Mouse (Mus musculus) cerebellum, postnatal 36 days (tissue): ENCODE data around the gene Sipa1l3.

Source experiments
- DNase-seq, 2 experiments: peaks; one replicate each; pipeline ENCODE4 v3.0.0; 2021 to 2022; ENCODE audit warnings: mixed read lengths in 2 of 2

Gene Sipa1l3

DNA sequence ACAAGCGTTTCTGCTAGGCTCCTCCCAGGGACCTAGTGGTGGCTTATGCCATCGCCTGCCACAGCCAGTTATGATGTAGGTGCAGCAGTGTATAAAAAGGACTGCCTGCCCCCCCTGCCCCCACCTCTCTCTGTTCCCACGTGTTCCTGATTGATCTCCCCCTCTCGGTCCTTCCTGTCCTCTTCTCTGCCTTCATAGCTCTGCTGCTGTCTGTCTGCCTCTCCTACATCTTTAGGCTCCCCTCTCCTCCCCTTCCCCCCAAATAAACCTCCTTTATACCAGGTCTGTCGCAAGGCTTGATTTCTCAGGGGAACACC lies 150.5 kb downstream of the Sipa1l3 start:
- DNase-seq: no peak

DNA sequence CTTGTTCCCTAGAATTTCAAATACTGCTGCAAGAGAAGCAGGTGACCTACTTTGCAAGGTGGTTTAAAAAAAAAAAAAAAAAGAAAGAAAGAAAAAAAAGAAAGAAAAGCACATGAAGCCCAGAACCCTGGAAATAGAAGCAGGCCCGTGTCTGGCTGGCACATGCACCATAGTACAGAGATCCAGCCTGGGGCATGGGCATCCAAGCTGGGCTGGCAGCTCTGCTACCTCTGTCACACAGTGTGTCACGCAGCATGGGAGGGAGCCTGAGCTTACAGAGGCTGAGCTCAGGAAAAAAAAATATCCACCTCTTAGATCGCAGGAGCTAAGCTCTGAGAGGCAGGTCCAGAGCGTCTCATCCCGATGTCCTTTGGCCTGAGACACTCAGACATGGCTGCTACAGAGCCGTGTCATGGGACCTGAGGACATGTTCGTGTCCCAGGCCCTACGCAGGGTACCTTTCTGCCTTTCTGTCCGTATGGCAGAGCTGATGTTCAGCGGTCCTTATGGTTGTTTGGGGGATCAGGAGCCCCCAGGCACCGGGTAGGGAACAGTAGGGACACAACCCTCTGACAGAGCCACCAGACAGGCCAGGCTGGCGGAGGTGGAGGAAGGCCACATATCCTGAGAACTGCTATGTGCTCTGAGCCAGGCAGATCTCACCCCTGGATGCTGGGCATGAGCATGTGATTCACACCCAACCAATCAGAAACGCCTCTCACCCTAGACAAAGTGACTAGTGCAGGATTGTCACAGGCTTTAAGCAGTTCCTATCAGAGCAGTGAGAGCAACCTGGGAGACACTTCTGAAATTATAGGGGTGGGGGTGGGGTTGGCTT lies 151.1 kb downstream of the Sipa1l3 start:
- DNase-seq: peak; percentile 53 to 54

DNA sequence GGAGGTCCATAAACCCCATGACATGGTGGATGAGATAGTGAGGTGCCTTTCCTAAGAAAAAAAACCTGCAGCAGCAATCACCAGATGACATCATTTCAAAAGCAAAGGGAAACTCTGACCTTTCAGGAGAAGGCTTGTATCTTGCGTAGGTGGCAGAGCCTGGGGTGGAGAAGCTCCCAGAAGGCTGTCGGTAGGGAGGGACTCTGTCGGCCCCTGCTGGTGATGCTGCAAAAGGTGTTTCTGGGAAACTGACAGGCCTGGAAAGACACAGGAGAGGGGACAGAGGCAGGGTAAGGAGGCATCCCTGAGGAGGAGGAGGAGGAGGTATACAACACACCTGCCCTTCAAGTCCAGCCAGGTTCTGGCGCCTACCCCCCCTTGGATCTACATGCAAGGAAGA lies 154.4 kb downstream of the Sipa1l3 start:
- peak; percentile 66 to 70 for DNase-seq

DNA sequence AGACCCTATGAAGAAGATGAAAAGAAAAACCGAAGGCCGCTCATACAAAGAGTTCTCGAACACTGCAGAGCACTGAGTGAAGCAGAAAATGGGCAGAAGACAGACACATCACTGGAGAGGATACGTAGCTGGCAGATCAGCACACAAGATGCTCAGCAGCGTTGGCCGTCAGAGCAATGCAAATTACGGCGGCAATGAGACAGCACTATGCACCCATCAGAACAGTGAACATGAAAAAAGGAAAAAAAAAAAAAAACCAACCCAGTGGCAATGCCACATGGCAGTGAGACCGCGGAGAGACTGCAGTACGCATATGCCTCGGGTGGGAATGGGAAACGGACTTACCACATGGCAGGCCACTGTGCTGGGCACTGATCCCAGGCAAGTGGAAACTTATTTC lies 156.9 kb downstream of the Sipa1l3 start:
- DNase-seq: no peak

DNA sequence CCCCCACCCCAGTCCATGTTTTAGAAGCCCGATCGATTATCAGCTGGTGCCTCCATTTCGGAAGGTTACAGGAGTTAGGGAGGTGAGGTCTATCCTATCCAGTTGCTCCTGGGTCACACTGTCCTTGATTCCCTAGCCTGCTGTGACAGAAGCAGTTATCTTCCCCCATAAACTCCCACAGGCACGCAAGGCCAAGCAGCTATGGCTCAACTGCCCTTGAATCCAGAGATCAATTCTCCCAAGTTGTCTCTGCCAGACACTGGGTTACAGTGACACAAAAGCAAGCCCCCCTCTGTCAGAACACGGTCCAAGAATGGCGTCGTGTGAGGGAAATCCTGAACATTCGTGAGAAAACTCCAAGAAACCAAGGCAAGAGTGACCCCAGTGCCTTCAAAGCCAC lies 163.0 kb downstream of the Sipa1l3 start:
- no peak for DNase-seq

DNA sequence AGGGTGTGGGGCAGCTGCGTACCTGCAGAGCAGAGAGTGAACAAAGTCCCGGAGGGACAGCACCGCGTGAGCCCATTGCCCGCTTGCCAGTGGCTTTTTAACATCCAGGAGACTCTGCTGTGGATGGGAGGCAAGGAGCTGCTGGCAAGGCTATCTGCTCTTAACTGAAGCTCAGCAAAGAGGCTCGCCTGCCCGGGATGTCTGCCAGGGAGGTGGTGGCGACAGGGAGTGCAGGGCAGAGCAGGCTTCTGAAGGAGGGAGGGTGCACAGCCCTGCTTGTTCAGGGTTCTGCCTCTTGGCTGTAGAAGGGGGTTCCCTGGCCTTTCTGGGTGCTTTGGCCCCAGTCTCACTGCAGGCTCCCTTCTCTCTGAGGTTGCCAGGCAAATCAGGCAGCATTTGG lies 164.3 kb downstream of the Sipa1l3 start:
- peak; percentile 38 to 55 for DNase-seq

DNA sequence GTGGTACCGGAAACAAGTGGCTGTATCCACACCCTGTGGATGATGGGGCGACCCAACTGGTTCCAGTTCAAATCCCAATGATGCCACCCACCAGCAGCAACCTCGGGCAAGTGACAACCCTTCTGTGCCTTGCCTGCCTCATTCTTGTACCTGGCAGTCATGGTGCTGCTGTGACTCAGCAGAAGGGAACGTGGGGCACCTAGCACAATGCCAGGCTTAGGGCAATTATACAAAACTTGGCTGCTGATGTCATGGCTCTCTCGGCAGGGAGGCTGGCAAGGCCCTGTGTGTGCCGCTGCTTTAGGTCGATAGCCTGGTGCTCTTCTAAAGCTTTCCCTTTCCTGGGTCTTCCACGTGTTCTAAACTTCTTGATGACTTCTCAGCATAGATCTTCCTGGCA lies 166.2 kb downstream of the Sipa1l3 start:
- peak; percentile 58 to 63 for DNase-seq

DNA sequence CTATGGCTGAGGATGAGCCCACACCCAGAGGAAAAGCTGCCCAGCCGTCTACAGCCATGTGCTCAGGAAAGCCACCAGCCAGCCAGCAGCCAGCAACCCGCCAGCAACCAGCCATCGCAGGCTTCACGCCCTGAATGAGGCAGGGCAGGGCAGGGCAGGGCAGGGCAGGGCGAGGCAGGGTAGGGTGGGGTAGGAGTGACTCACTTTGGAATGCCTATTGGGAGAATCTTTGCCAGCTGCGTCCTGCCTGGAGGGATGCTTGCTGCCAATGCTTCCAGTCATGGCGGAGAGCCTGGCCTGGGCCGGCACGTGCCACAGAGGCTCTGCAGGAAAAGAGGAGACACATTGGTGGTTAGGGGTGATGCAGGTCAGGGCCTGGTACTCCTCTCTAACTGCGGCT lies 168.0 kb downstream of the Sipa1l3 start:
- DNase-seq: no peak

DNA sequence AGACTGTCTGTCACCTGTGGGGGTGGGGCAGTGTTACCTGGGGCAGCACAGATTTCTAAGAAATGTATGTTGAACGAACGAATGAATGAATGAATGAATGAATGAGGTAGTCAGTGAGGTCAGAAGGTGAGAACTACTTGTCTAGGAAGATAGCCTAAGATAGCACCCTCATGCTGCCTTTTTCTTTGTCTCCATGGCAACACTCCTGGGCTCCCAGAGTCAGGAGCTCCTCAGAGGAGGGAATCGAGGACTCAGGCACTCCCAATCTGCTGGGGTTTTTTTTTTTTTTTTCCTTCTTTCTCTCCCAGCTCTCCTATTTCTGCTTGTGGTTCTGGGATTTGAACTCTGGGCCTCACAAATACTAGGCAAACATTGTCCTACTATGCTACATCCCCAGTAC lies 172.2 kb downstream of the Sipa1l3 start:
- no peak for DNase-seq

DNA sequence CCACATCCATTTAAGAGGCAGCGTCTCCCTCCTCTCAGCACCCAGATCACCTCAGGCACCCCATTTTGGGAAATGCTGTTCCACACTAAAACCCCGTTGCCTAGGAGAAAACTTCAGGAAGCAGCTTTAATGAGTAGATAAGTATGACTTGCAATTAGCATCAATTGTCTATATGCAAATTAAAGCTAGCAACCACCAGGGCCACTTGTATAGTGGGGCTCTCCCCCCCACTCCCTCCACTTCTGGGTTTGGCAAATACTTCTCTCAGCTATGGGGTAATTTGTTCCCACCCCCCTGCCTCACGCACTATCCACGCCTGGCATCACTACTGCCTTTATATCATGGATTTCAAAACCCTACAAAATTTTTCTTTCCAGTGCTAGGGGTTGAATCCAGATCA lies 172.9 kb downstream of the Sipa1l3 start:
- no peak for DNase-seq

DNA sequence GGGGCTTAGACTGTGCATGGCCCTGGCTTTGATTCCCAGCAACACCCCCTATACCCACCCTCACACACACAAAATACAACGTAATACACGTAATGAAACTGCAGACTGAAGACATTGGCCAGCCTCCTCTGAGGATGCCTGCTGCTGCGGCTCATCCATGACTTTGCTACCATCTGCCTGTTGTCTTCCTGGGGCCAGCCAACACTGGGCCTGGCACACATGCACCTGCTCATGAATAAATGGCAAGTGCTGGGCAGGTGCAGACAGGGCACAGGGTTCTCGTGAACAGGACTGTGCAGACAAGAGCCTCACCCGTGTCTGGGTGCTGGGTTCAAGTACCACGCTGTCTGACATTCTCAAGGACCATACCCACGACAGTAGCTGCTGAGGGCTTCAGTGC lies 174.7 kb downstream of the Sipa1l3 start:
- DNase-seq: peak; percentile 52 to 56

DNA sequence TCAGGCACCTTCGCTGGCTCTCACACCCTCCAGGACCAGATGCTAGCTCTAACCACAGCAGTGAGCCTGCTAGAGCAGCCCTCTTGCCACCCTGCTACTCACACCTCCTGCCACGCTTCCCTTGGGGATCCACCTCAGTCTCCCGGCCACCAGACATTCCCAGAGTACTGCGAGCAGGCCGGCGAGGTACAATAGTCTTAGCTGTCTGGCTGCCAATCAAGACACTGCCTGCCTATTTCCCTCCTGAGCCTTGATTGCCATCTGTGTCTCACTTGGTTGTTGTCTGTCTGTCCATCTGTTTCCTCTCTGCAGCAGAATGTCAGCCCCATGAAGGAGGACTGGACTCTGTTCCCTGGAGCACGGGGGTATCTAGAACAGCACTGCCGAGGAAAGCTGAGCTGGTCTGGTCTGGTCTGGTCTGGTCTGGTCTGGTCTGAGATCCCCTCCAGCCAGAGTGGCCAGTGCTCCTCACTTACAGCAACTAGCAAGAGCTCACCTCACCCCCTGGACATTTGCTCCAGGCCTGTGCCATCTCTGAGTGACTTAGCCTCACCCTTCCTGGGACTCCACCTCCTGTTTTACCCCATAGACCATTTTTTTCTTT lies 175.8 kb downstream of the Sipa1l3 start:
- DNase-seq: peak; percentile 36 to 47

DNA sequence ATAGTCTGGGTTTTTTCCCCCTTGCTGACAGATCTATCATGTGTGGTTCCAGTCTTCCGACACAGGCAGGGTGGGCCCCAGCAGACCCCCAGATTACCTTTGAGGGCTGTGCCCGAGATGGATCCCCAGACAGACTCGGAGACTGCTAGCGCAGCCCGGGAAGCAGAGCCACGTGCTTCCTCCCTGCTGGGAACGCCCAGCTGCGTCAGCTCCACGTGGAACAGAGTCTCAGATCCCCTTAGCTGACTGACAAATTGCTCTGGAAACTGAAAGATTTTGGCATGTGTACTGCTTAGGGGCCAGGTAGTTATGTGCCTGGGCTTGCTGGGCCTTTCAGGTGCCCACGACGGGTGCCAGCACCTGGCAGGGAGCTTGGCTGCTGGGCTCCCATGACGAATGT lies 176.7 kb downstream of the Sipa1l3 start:
- no peak for DNase-seq

DNA sequence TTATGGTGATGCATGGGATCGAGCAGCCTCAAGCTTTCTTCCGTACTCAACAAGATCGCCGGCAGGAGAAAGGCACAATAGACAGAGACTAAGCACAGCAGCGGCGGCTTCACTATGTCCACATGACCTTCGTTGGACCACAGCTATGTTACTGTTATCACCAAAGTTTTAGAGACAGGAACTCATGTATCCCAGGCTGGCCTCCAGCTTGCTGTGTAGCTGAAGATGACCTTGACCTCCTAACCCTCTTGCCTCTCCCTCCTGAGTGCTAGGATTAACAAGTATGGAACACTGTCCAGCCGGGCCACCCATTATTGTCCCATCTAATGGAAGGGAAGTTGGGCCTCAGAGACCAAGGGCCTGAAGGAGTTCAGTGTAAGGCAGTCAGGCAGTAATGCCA lies 177.6 kb downstream of the Sipa1l3 start:
- DNase-seq: no peak

DNA sequence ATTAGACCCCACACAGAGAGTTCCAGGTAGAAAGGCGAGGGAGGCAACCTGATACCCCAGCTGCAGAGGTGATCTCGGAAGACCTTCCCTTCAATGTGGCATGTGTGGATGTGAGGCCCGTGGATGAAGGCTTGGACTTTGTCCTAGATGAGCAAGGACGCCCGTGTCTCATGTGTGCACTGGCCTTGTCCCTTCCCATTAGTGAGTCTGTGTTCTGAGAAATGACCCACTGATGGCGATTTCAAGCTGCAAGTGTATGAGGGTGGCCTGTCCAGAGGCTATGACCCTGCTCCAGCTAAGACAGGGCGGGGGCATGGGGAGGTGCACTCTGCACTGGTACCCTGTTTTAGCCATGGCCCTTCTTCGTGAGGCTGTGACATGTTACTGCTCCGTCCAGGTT lies 178.2 kb downstream of the Sipa1l3 start:
- DNase-seq: no peak

DNA sequence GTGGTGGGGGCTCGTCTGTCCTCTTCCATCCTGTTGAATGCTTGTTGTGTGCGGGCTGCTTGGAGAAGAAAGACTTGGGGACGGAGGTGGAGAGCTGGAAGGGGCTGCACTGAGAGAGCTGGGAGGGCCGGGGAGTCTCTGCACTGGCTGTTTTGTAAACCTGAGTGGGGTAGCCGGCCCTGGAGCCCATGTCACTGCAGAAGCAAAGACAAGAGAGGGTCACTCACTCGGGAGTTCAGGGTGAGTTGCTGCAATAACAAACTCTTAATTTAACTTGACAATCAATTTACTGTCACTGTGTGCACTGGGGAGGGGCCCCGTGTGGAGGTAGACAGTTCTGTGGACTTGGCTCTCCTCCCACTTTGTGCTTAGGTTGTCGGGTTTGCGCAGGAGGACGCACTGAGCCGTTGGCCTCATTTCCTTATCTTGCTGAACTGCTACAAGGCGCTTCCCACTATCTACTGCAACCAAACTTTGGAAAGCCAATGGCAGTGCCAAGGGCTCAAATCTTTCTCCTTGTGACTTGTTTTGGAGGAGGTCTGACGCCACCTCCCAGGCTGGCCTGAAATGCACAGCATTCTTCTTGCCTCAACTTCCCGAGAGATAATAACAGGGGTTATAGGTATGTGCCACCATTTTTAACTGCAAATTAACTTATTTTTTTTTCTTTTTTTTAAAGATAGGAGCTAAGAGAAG lies 179.3 kb downstream of the Sipa1l3 start:
- no peak for DNase-seq

DNA sequence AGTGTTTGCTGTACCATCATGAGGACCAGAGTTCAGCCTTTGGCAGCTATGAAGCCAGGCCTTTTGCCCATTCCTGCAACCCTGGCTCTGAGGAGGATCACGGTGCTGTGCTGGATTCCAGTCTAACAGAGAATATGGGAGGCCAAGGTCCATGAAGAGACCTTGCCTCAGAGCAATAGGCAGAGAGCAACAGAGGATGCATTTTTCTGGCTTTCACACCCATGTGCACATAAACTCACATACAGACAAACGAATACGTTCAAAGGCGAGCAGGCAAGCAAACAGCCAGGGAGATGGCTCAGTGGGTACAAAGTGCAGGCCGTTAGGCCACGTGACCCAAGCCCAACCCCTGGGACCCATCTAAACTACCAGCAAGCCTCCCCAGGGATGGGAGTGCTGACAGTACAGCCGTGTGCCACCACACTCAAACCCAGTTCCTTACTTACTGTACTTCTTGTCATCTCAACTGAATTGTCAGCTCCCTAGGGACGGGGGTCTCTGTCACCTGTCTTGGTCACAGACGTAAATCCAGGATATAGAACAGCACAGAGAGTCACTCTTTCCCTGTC lies 180.0 kb downstream of the Sipa1l3 start:
- DNase-seq: no peak

DNA sequence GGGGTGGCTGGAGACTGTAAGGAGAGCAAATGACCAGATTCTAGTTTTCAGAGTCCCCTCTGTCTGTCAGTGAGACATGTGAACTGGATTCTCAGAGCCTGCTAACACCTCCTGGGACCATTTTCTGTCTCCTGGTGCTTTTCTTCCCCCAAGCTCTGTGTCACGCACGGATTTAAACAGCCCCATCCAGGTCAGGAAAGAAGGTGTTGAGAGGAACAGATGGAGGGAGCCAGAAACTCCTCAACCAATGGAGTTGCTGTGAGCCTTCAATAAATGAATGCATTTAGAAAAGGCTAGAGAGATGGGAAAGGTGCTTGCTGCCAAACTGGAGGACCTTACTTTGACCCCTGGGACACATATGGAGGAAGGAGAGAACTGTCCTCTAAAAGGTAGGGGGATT lies 180.7 kb downstream of the Sipa1l3 start:
- DNase-seq: no peak

DNA sequence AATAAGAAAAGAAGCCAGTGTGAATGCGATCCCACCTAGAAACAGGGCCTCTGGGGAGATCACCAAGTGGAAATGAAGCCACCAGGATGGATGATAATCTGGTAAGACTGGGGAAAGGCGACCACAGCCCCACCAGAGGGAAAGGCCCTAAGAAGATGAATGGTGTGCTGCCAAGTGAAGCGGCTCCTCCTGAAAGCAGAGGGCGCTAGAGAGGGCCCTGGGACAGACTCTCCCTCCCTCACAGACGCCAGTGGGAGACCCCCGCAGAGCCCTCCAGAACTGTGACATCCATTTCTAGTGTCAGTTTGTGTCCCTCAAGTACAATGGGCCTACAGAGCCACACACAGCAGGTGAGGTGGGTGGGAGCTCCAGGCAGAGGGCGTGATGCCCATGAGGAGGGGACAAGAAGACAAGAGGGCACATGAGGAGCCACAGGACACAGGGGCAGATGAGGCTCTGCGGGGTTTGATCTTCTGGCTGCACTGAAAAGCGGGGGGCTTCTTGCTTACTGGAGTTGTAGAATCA lies 181.6 kb downstream of the Sipa1l3 start:
- no peak for DNase-seq

DNA sequence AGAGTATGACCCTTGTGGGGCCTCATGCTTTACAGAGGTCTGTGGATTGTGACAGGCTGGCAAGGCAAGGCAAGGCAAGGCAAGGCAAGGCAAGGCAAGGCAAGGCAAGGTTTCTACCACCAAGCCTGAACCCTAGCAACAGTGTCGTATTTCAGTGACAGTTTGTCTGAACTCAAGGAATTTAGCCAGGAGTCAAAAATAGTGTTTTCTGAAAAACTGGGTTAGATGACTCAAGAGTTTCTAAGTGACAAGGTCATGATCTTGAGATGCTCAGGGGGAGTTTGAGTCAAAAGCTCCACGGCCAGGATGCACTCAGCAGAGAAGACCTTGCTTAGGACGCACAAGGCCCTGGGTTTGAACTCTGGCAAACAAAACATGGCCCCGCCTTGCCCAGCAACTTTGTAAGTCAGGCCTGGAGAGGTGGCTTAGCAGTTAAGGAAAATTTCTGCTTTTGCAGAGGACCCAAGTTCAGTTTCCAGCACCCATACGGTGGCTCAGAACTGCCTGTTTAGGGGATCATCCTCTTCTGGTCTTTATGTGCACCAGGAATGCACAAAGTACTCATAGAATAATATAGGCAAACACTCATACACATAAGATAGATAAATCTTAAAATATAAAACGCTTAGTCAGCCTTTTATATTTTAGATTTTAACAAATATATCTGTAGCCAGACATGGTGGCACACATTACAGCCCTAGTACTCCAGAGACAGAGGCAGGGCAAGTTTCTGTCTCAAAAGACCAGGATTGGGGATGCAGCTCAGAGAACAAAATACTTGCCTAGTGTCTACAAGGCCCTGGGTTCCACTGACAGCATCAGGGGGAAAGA lies 182.4 kb downstream of the Sipa1l3 start:
- DNase-seq: no peak

DNA sequence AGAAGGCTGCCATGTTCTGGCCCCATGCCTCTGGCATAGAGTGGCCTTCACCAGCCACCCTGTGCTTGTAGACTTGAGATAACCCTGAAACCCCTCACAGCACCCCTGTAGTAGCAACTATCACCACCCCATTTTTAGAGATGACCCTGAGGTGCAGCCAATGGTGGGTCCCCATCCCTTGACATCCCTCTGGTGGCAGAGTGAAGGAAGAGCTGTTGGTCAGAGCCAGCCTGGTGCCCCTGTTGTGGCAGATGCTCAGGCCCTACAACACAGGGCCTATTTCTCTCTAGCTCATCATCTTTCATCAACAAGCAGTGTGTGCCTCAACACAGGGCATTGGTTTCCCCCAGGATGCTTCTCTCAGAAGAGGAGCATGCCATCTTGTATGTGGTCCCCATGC lies 183.2 kb downstream of the Sipa1l3 start:
- DNase-seq: no peak

DNA sequence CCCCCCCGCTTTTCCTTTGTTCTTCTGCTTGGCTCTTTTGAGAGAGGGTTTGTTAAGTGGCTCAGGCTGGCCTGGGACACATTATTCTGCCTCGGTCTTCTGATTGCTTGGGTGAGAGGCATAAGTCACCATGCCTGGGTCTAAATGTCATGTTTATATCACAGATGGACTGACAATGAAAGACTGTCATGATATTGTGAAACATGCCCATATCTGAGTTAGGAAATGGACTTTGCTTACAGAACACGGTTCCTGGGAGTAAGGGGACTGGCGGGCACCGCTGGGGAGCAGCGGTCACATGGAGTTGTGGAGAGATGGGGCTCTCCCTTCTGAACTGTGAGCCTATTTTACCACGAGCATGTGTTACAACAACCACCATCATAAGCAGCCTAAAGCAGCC lies 184.3 kb downstream of the Sipa1l3 start:
- no peak for DNase-seq

DNA sequence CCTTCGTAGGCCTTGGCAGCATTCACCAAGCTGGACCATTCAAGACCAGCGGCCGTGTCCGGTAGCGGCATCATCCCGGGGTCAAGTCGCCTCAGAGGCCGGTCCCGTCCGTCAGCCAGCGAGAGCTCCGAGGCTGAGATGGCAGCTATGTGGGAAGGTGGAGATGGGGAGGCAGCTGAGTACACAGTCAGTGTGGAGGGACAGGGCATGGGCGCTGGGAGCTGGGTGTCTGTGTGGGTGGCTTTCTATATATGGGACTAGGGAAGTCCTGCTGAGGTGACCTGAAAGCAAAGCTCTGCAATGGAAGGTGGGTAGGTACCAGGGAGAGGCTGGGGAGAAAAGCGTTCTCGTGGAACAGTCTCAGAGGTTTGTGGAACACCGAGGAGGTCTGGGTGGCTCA lies 189.5 kb downstream of the Sipa1l3 start:
- no peak for DNase-seq
